Mouse (Mus musculus) erythroblast, embryonic 14.5 days (primary cell): Measurements from ENCODE around the gene Wdr61.

ENCODE experiments used
- GATA1 ChIP-seq: IDR thresholded peaks from 2 replicates; pipeline ENCODE4 v1.6.1; 2012; ENCODE audit warnings: low read length, inconsistent platforms, mixed read lengths
- TAL1 ChIP-seq: IDR thresholded peaks from 3 replicates; pipeline ENCODE4 v1.6.1; 2012; ENCODE audit warnings: low read length, inconsistent platforms, mixed read lengths

- TF ChIP-seq GATA1, result no peak
- TF ChIP-seq TAL1, result no peak
Observed at GRCm38 (mm10) chr9:54673887-54674286, 60.4 kb downstream of the Wdr61 start.
